ENCODE assay signal across 22 mouse cellular contexts in the genomic region with DNA sequence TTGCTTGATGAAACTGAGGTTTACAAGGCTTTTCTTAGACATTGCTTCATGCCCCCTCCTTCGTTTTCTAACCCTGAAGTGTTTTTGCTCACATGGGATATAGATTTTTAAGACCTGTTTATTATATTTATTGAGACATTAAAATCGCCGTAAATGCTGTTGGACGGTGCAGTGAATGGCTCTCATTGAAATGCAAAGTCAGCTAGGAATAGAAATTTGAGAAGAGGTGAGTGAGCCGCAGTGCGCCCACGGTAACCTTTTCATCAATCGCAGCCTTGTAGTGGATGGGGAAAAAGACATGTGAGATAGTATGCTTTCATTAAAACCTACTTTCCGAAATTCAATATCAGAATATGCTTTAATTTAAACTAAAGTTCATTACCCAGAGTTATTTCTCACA.
DNase-seq lines count a peak whose midpoint lies in the region; ATAC-seq and TF ChIP-seq lines count a peak whose summit lies in the region.
"Had no signal": no experiment of that assay in that cellular context is flagged by ENCODE, and none has a peak within 500 bp of the region (broad histone marks: within the 10 kb centered on the region; RNA-seq: fewer than 3 reads in every experiment).

No protein-coding gene starts in this region.

- DNase-seq in lung, embryonic 14.5 days, result no peak
- no peak for DNase-seq in lung, postnatal 4 days
- peak; percentile 12 for DNase-seq in forelimb bud, embryonic 11.5 days (ENCODE audit: low read depth, low spot score)
- DNase-seq in kidney, postnatal 14 days, result no peak
- DNase-seq in urinary bladder, postnatal 36 days (ENCODE audit: low spot score in 2 of 2), result no peak
- DNase-seq in kidney, adult 11 months, result no peak
- DNase-seq: adrenal gland, adult 2 months; adrenal gland, postnatal 10 days; adrenal gland, postnatal 25 days; cerebellum, adult 11 months; cerebellum, adult 2 months; cerebellum, adult 9-10 months; cerebellum, postnatal 10 days; cerebellum, postnatal 25 days had no signal

- no peak overlapping the region for H3K4me3 ChIP-seq in lung, embryonic 14.5 days (ENCODE audit: low read depth, low read length)
- H3K4me3 ChIP-seq in limb, embryonic 13.5 days, result no peak overlapping the region
- H3K4me3 ChIP-seq: embryonic facial prominence, embryonic 10.5 days; embryonic facial prominence, embryonic 12.5 days; erythroblast, embryonic 14.5 days; forebrain, embryonic 10.5 days; forebrain, embryonic 12.5 days had no signal

- no peaks in the 10 kb centered on the region for H3K9me3 ChIP-seq in lung, embryonic 14.5 days (ENCODE audit: low read depth, low read length)
- H3K9me3 ChIP-seq in limb, embryonic 13.5 days, result no peaks in the 10 kb centered on the region
- H3K9me3 ChIP-seq: embryonic facial prominence, embryonic 10.5 days; embryonic facial prominence, embryonic 12.5 days; forebrain, embryonic 10.5 days; forebrain, embryonic 12.5 days had no signal

- ATAC-seq in lung, embryonic 14.5 days (ENCODE audit: insufficient read depth), result no peak
- peak; percentile 87 for ATAC-seq in limb, embryonic 13.5 days (ENCODE audit: low FRiP score, low read depth)
- ATAC-seq: forebrain, embryonic 14.5 days; forebrain, embryonic 16.5 days had no signal

- TF ChIP-seq CTCF in lung, embryonic 14.5 days (IDR thresholded peaks at IDR 0.05; ENCODE audit: low read depth), result no peak

- H3K9ac ChIP-seq in lung, embryonic 14.5 days, result no peak overlapping the region
- H3K9ac ChIP-seq in limb, embryonic 13.5 days, result no peak overlapping the region
- H3K9ac ChIP-seq: embryonic facial prominence, embryonic 12.5 days; forebrain, embryonic 12.5 days had no signal

- H3K4me2 ChIP-seq in lung, embryonic 14.5 days, result no peak overlapping the region
- 0 out of 2 replicates have a peak overlapping the region, but pooled peaks have one; percentile 1 for H3K4me2 ChIP-seq in limb, embryonic 13.5 days (replicated peaks)
- H3K4me2 ChIP-seq: embryonic facial prominence, embryonic 12.5 days; forebrain, embryonic 12.5 days had no signal

- H3K36me3 ChIP-seq in lung, embryonic 14.5 days (ENCODE audit: insufficient read depth), result no peaks in the 10 kb centered on the region
- H3K36me3 ChIP-seq in limb, embryonic 13.5 days, result no peaks in the 10 kb centered on the region
- H3K36me3 ChIP-seq: embryonic facial prominence, embryonic 10.5 days; embryonic facial prominence, embryonic 12.5 days; forebrain, embryonic 10.5 days; forebrain, embryonic 12.5 days had no signal

- H3K27me3 ChIP-seq in lung, embryonic 14.5 days (ENCODE audit: insufficient read depth, low read length), result no peaks in the 10 kb centered on the region
- H3K27me3 ChIP-seq in limb, embryonic 13.5 days, result no peaks in the 10 kb centered on the region; the same call in 1 of the 2 replicates
- H3K27me3 ChIP-seq: embryonic facial prominence, embryonic 12.5 days; forebrain, embryonic 12.5 days had no signal

- 67% methylated on average over 9 of the region's 9 CpGs for WGBS in lung, embryonic 14.5 days
- 28% methylated on average over 9 of the region's 9 CpGs for WGBS in limb, embryonic 13.5 days

- peak overlapping the region; percentile 65; the same call in 1 of the 2 replicates for H3K27ac ChIP-seq in lung, embryonic 14.5 days (ENCODE audit: low read depth)
- H3K27ac ChIP-seq in limb, embryonic 13.5 days, result no peak overlapping the region; the same call in 1 of the 2 replicates
- H3K27ac ChIP-seq: embryonic facial prominence, embryonic 10.5 days; embryonic facial prominence, embryonic 12.5 days; forebrain, embryonic 10.5 days; forebrain, embryonic 12.5 days had no signal

- no peaks in the 10 kb centered on the region; the same call in 1 of the 2 replicates for H3K4me1 ChIP-seq in lung, embryonic 14.5 days (ENCODE audit: insufficient read depth)
- H3K4me1 ChIP-seq in limb, embryonic 13.5 days, result peaks cover 22% of the 10 kb centered on the region
- H3K4me1 ChIP-seq: forebrain, embryonic 10.5 days; forebrain, embryonic 12.5 days had no signal
